Mouse (Mus musculus) spleen, adult 2 months (tissue): ENCODE results near the gene Zfp948.

Experiments used
- CTCF ChIP-seq: fragments of 200-500 bp; IDR thresholded peaks from 2 replicates; pipeline ENCODE4 v1.5.1; 2011; ENCODE audit warnings: mild to moderate bottlenecking, inconsistent platforms; ENCODE audit not compliant: insufficient read depth, insufficient read length, insufficient replicate concordance; ENCODE audit errors: extremely low read depth
- POLR2A ChIP-seq: fragments of 200-500 bp; IDR thresholded peaks from 2 replicates; pipeline ENCODE4 v1.6.1; 2011; ENCODE audit warnings: low read depth, low read length, inconsistent platforms

- TF ChIP-seq POLR2A (no peak), CTCF (no peak)
Observed at GRCm38 (mm10) chr17:21567696-21568095, 888 bp downstream of the Zfp948 start.
